Mouse (Mus musculus) adrenal gland, postnatal 4 days (tissue): ENCODE measurements at regions not wholly inside any gene's neighbourhood (a gene's known extent, or its start where the extent isn't known, plus 50 kb on each side); places are given as distances from the start of the nearest gene placed in this dataset.

Experiments
- DNase-seq, 2 experiments: peaks; one replicate each; pipeline ENCODE4 v3.0.0; 2021 to 2022; ENCODE audit warnings: low spot score in 2 of 2, mixed read lengths in 2 of 2

DNA sequence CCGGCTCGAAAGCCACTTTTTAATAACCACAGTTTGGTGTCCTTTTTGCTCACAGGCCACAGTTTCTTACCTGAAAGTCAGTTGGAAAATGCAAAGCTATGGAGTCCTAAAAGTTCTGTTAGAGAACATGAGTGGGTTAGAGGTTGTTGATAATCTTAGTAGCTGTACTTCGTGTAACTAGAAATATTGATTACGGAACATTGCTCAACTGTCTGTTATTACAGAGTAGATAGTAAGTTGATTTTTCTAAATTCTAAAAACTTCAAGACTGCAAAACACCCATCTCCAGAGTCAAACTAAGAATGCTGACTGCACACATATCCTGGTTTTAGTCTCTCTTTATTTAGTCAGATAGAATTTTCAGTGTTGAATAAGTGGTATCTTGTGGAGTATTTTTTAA lies 111.0 kb downstream of the Slc38a4 start:
- DNase-seq: no peak

DNA sequence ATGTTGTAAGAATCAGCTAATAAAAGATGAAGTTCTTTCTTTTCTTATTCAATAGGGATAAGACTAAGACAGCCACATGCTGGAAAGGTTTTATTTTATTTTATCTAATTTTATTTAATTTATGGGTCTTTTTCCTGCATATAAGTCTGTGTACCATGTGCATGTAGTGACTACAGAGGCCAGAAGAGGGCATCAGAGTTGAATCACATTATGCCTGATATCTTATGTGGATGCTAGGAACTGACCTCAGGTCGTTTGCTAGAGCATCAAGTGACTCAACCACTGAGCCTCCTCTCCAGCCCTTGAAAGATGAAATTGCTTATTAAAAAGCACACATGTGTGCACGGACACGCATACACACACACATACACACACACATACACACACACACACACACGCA lies 113.1 kb downstream of the Slc38a4 start:
- no peak for DNase-seq

- DNase-seq: no peak
These were observed 117.3 kb downstream of the Slc38a4 start for GRCm38 (mm10) chr15:96938406-96938805.

DNA sequence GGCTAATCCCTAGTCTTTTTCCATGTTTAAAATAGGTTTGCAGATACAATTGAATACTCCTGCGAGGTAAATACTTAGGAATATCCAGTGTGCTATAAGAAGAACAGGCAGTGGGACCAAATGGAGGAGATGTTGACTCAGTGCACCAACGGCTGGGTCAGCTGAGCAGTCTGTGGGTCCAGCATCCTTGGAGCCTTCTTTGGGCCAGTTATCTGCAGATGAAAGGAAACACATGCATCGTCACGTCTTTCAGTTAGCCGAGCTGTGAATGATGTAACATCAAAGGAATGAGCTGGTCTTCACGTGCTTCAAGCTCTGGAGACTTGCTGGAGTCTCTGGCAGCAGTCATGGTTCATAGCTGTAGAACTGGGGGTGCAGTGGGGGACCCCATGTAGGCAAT lies 118.1 kb downstream of the Slc38a4 start:
- DNase-seq: no peak

GRCm38 (mm10) chr15:96936705-96937346 lies 118.9 kb downstream of the Slc38a4 start:
- peak; percentile 48 to 73 for DNase-seq

DNA sequence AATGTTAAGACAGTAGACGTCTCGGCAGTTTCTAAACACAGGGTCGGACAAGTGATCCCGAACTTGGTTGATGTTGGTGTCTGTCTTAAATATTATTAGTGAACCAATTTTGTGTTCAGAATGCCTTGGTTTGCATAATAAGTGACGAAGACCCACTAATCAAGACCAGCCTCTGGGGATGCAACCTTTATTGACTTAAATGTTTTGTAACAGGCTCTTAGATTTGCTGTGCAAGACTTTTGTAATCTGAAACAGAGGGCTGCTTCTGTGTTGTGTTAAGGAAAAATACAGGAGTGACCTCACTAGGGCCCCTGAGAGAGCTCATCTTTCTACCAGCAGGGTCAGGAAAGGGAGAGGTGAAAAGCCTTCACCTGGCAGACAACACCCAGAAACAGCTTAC lies 119.5 kb downstream of the Slc38a4 start:
- DNase-seq: no peak

GRCm38 (mm10) chr15:96933451-96933850 lies 122.3 kb downstream of the Slc38a4 start:
- DNase-seq: no peak

GRCm38 (mm10) chr15:96930531-96930930 lies 125.2 kb downstream of the Slc38a4 start:
- DNase-seq: no peak

- no peak for DNase-seq
These were observed 126.0 kb downstream of the Slc38a4 start for GRCm38 (mm10) chr15:96929788-96930187.

- DNase-seq: no peak
These were observed 127.1 kb downstream of the Slc38a4 start for GRCm38 (mm10) chr15:96928692-96929091.

DNA sequence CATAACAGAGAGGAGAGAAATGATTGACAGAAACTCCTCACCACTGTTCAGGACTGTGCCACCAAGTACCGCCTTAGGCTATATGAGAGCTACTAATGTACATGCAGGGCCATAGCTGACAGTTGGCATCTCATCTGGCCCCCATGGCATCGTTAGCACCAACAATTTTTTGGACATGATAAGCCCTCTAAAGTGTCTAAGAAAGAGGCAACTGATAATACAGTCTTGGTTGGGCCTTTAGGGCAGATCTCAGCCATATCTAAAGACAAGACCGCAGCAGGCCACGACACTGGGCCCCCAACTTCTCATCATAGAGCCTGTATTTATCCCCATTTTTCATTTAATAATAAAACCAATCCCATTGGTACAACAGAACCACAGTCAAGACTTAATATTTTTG lies 128.1 kb downstream of the Slc38a4 start:
- DNase-seq: no peak

GRCm38 (mm10) chr15:96926660-96927059 lies 129.1 kb downstream of the Slc38a4 start:
- no peak for DNase-seq

- DNase-seq: no peak
These were observed 139.2 kb downstream of the Slc38a4 start for GRCm38 (mm10) chr15:96916586-96916985.

DNA sequence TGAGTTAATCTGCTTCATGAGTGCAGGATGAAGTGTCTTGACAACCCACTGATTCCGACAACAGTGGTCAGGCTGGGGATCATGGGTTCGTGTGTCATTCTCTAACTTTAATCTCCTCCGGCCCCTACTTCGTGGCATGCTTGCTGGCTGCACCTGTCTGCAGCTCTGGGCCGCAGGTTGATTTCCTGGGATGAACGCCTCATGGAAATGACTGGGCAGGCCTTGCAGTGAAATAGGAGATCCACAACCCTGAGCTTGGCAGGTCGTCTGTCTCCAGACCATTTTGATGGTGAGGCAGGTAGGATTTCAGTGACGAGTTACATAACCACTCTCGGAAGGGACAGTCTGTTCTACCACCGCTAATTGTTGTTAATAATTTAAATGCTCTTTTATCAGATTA lies 140.2 kb downstream of the Slc38a4 start:
- DNase-seq: no peak

GRCm38 (mm10) chr15:96914988-96915387 lies 140.8 kb downstream of the Slc38a4 start:
- DNase-seq: no peak

GRCm38 (mm10) chr15:96905520-96905919 lies 150.2 kb downstream of the Slc38a4 start:
- no peak for DNase-seq

DNA sequence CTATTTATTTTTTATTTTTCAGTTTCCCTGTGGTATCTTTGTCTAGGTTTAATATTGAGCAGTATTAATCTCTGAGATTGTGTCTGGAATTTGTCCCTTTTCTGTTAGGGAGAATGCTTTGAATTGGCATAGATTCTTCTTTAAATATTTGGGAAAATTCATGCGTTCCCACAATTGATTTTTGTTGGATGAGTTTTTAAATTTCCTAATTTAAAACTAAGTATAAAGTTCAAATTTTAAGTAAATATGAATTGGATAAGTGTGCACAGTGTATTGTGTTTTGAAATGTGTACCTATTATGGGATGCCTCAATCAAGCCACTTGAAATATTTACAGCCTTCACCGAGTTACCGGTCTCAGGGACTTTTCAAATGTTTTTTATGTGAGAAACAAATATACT lies 152.3 kb downstream of the Slc38a4 start:
- DNase-seq: no peak

GRCm38 (mm10) chr15:96902781-96903180 lies 153.0 kb downstream of the Slc38a4 start:
- DNase-seq: no peak

DNA sequence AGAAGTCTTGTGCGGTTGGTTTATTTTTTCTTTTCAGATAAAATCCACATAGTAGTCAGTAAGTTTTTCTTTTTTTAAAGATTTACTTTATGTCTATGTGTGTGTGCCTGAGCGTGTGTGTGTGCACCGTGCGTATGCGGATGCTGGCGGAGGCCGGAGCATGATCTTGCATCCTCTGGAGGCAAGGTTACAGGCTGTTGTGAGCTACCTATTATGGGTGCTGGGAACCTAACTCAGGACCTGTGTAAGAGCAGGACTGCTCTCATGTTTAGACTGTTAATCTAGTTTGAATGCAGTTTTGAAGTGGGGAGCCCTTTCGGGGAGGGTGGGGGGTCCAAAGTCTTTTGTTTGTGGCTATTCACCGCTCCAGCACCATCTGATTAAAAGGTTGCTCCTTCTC lies 154.1 kb downstream of the Slc38a4 start:
- DNase-seq: no peak

DNA sequence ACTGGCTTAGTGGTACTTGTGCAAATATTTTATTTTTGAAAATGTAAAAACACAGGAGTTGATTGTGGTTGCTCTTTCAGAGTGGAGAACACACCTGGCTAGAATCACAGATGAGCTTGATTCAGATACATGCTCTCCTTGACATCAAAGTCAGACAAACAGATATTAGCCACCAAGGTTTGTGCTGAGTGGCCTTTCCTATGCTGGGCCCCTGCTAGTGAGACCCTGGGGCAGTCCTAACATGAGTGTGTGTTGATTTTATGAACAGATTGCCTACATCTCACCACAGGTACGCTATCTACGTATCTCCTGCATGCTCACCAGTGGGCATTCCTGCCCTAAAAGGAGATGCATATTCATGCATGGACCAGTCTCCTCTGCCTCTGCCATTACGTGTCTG lies 157.5 kb downstream of the Slc38a4 start:
- DNase-seq: no peak

- DNase-seq: no peak
These were observed 170.9 kb downstream of the Slc38a4 start for GRCm38 (mm10) chr15:96884901-96885300.

DNA sequence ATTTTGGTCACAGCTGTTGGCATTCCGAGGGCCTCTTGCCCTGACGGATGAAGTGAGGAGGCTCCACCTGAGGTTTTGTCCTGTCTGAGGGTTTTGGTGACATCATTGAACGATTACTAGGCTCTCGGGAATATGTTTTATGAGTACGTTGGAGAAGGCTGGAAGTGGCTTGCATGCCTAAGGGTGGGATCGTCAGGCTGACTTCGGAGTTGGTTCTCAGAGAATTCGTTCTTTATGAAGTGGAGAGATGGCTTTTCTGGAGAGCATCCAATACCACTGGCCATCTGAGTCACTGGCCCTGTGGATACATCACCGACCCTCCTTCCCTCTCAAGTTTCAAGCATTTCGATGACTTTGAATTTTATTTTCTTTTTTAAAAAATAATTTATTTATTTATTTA lies 172.0 kb downstream of the Slc38a4 start:
- no peak for DNase-seq

- DNase-seq: no peak
These were observed 173.5 kb downstream of the Slc38a4 start for GRCm38 (mm10) chr15:96882211-96882610.
